Mouse (Mus musculus) spleen, postnatal 0 days (tissue): ENCODE data around the gene Otog. TPM values are rescaled to one million over a fixed set of nuclear protein-coding genes. Genes with fewer than 3 reads are reported as not detected.

Experiments used
- polyA plus RNA-seq: library from polyadenylated mRNA; unstranded; fragments of >200 nt; fragmentation: Nextera tagmentation; extraction: Ambion mirVana; gene quantifications from 2 replicates; pipeline ENCODE4 v1.2.1, GENCODE M21; 2015

Otog gene
- polyA plus RNA-seq = not detected in 2 replicates

GRCm38 (mm10) chr7:46240696-46241095 is at the start of gene Otog:
TSS of gene Otog (plus strand) at chr7:46240987.

GRCm38 (mm10) chr7:46238346-46238745 is 2.4 kb upstream of the Otog start, which contains the start of gene Ush1c:
TSS of gene Ush1c (minus strand) at chr7:46238503.

Other genes with a start within 250 kb of the Otog start
- gene Abcc6, start 210.7 kb upstream of the Otog start, polyA plus RNA-seq = 0.02 and 0.05 TPM in 2 replicates
- 18.8 and 21.1 TPM in 2 replicates for gene Nomo1, start 207.3 kb upstream of the Otog start, polyA plus RNA-seq
- gene Kcnj11, start 140.2 kb upstream of the Otog start, polyA plus RNA-seq = not detected in 2 replicates
- gene Abcc8, start 61.0 kb upstream of the Otog start, polyA plus RNA-seq = 0.14 and 0.15 TPM in 2 replicates
- 0.16 TPM in 1 of 2 replicates, not detected in the other for gene Ush1c, start 2.5 kb upstream of the Otog start, polyA plus RNA-seq
- 0.11 TPM in 1 of 2 replicates, not detected in the other for gene Myod1, start 135.5 kb downstream of the Otog start, polyA plus RNA-seq
- 0.08 TPM in 1 of 2 replicates, not detected in the other for gene Kcnc1, start 155.5 kb downstream of the Otog start, polyA plus RNA-seq